Mouse (Mus musculus): ENCODE measurements at regions not wholly inside any gene's neighbourhood (a gene's known extent, or its start where the extent isn't known, plus 50 kb on each side); places are given as distances from the start of the nearest gene placed in this dataset.

DNA sequence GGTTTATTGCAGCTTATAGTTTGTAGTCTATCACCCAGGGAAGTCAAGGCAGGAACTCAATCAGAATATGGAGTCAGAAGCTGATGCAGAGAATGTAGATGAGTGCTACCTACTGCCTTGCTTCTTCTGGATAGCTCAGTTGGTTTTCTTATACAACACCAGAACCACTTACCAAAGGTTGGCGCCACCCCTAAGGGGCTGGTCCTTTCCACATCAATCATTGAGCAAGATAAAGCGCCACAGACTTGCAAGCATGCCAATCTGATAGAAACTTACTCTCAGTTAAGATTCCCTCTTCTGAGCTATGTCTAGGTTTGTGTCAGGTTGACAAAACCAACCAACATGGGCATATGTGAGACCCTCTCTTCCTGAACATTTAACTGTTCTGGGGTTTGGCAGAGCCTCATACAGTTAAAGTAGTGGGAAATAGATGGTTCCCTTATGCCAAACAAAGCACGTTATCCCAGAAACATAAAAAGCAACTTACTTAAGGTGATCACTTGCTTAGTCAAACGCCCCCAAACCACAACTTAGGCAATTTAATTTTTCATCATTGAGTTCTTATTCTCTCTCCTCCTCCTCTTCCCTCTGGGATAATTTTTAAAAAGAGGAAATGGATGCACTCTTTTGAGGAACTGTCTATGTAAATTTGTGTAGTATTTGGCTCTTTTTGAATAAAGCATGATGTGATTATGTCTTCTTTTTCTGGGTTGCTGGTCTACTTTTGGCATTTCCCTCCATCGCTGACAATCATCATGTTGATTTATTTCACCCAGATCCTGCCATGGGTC, 115.3 kb upstream of the Ifne start:
- DNase-seq (ENCODE audit: low spot score) (no peak), ATAC-seq (ENCODE audit: low FRiP score) (no peak)
- Histone ChIP-seq H3K9me3 (ENCODE audit: control insufficient read depth, low read length) (no peaks in the 10 kb centered on the region), H3K4me1 (replicated peaks; ENCODE audit: control insufficient read depth, insufficient read depth, low read length) (no peaks in the 10 kb centered on the region), H3K27me3 (ENCODE audit: control insufficient read depth, insufficient read depth, low read length) (no peaks in the 10 kb centered on the region), H3K4me2 (replicated peaks; ENCODE audit: low read depth, low read length) (no peak overlapping the region), H3K36me3 (ENCODE audit: control insufficient read depth, insufficient read depth, low read length) (no peaks in the 10 kb centered on the region), H3K4me3 (ENCODE audit: low read depth, low read length) (no peak overlapping the region), H3K9ac (ENCODE audit: low read depth, low read length) (no peak overlapping the region), H3K27ac (ENCODE audit: low read depth, low read length) (no peak overlapping the region)
- WGBS, result 83% methylated on average over 5 of the region's 5 CpGs

DNA sequence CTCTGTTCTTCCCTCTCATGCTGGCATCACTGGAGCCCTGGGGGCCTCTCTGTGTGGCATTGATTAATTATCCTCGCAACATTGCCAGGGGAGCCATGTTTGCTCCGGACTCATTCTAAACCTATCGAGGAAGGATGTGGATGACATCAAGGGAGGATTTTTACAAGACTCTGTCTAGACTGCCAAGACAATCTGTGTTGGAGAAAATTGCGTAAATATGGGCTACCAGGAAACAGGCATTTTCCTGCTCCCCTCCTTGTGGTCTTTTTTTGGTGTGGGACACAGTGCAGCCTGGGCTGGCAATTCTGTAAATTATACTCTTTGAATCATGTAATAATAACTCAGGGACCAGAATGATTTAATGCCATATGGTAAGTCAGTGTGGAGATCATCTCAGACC, 114.5 kb upstream of the Ifne start:
- WGBS, result 62% methylated on average over 4 of the region's 4 CpGs
- H3K4me2 ChIP-seq (replicated peaks; ENCODE audit: low read depth, low read length), result no peak overlapping the region
- DNase-seq (ENCODE audit: low spot score) (peak; percentile 2), ATAC-seq (ENCODE audit: low FRiP score) (no peak)
- H3K9me3 ChIP-seq (ENCODE audit: control insufficient read depth, low read length), result no peaks in the 10 kb centered on the region
- H3K4me3 ChIP-seq (ENCODE audit: low read depth, low read length), result no peak overlapping the region
- H3K36me3 ChIP-seq (ENCODE audit: control insufficient read depth, insufficient read depth, low read length), result no peaks in the 10 kb centered on the region
- no peaks in the 10 kb centered on the region for H3K4me1 ChIP-seq (replicated peaks; ENCODE audit: control insufficient read depth, insufficient read depth, low read length)
- H3K9ac ChIP-seq (ENCODE audit: low read depth, low read length), result no peak overlapping the region
- H3K27ac ChIP-seq (ENCODE audit: low read depth, low read length), result no peak overlapping the region
- H3K27me3 ChIP-seq (ENCODE audit: control insufficient read depth, insufficient read depth, low read length), result no peaks in the 10 kb centered on the region

DNA sequence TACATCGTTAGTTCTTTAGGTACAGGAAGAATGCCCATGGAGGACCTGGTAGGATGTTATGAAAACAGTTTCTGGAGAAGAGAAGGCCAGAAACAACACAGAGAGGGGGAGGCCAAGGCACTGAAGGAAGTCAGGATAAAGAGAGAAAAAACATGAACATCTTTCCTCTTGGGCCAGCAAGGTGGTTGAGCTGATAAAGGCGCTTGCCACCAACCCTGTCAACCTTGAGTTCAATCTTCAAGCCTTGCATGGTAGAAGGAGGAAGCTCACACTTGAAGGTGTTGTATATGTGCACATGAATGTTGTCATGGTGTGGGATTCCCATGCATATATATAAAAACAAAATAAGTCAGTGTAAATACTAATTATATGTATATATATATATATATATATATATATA, 112.5 kb upstream of the Ifne start:
- ATAC-seq (ENCODE audit: low FRiP score) (no peak), DNase-seq (ENCODE audit: low spot score) (no peak)
- no peaks in the 10 kb centered on the region for H3K4me1 ChIP-seq (replicated peaks; ENCODE audit: control insufficient read depth, insufficient read depth, low read length)
- WGBS, result 95% methylated on average over 2 of the region's 2 CpGs
- H3K9ac ChIP-seq (ENCODE audit: low read depth, low read length), result no peak overlapping the region
- no peak overlapping the region for H3K4me2 ChIP-seq (replicated peaks; ENCODE audit: low read depth, low read length)
- H3K36me3 ChIP-seq (ENCODE audit: control insufficient read depth, insufficient read depth, low read length), result no peaks in the 10 kb centered on the region
- H3K9me3 ChIP-seq (ENCODE audit: control insufficient read depth, low read length), result no peaks in the 10 kb centered on the region
- H3K27ac ChIP-seq (ENCODE audit: low read depth, low read length), result no peak overlapping the region
- H3K27me3 ChIP-seq (ENCODE audit: control insufficient read depth, insufficient read depth, low read length), result no peaks in the 10 kb centered on the region
- no peak overlapping the region for H3K4me3 ChIP-seq (ENCODE audit: low read depth, low read length)

DNA sequence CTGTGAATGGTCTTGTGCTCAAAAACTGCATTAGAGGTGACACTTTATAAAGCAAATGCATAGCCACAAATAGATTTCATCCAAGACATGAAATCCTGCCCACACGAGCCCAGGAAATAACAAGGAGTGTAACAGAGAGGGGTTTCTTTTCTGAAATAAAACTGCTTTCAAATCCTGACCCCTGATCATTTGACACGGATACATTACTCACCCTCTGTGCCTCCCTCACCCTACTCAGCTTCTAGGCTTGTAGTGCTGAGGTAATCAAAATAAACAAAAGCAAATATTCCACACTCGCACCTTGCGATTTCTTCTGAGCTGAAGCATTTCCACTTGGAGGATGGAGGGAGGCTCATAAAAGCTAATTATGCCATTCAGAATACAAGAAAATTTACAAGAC, 108.4 kb upstream of the Ifne start:
- H3K4me3 ChIP-seq (ENCODE audit: low read depth, low read length), result no peak overlapping the region
- ATAC-seq (ENCODE audit: low FRiP score) (no peak), DNase-seq (ENCODE audit: low spot score) (no peak)
- no peaks in the 10 kb centered on the region for H3K36me3 ChIP-seq (ENCODE audit: control insufficient read depth, insufficient read depth, low read length)
- H3K27me3 ChIP-seq (ENCODE audit: control insufficient read depth, insufficient read depth, low read length), result no peaks in the 10 kb centered on the region
- no peak overlapping the region for H3K4me2 ChIP-seq (replicated peaks; ENCODE audit: low read depth, low read length)
- no peaks in the 10 kb centered on the region for H3K9me3 ChIP-seq (ENCODE audit: control insufficient read depth, low read length)
- no peak overlapping the region for H3K27ac ChIP-seq (ENCODE audit: low read depth, low read length)
- WGBS, result 56% methylated on average over 4 of the region's 4 CpGs
- H3K9ac ChIP-seq (ENCODE audit: low read depth, low read length), result no peak overlapping the region
- H3K4me1 ChIP-seq (replicated peaks; ENCODE audit: control insufficient read depth, insufficient read depth, low read length), result no peaks in the 10 kb centered on the region

DNA sequence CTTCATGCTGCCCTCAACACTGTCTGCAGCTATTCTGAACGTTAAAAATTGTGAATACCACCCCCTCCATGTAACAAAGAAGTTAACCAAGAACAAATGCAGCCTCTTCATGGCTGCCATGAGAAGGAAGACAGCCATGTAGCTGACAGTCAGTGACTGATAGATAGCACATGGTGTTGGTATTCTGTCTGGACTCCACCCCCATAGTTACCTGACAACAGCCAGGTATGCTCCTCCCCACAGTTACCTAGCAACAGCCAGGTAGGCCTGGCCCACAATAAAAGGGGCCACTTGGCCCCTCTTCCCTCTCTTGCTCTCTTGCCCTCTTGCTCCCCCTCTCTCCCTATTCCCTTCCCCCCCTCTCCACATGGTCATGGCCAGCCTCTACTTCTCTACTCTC, 107.1 kb upstream of the Ifne start:
- Histone ChIP-seq H3K9ac (ENCODE audit: low read depth, low read length) (no peak overlapping the region), H3K9me3 (ENCODE audit: control insufficient read depth, low read length) (no peaks in the 10 kb centered on the region), H3K4me2 (replicated peaks; ENCODE audit: low read depth, low read length) (no peak overlapping the region), H3K36me3 (ENCODE audit: control insufficient read depth, insufficient read depth, low read length) (no peaks in the 10 kb centered on the region), H3K4me3 (ENCODE audit: low read depth, low read length) (no peak overlapping the region), H3K4me1 (replicated peaks; ENCODE audit: control insufficient read depth, insufficient read depth, low read length) (no peaks in the 10 kb centered on the region), H3K27me3 (ENCODE audit: control insufficient read depth, insufficient read depth, low read length) (no peaks in the 10 kb centered on the region), H3K27ac (ENCODE audit: low read depth, low read length) (no peak overlapping the region)
- DNase-seq (ENCODE audit: low spot score) (no peak), ATAC-seq (ENCODE audit: low FRiP score) (no peak)
- WGBS, result 64% methylated on average over 1 of the region's 1 CpGs

DNA sequence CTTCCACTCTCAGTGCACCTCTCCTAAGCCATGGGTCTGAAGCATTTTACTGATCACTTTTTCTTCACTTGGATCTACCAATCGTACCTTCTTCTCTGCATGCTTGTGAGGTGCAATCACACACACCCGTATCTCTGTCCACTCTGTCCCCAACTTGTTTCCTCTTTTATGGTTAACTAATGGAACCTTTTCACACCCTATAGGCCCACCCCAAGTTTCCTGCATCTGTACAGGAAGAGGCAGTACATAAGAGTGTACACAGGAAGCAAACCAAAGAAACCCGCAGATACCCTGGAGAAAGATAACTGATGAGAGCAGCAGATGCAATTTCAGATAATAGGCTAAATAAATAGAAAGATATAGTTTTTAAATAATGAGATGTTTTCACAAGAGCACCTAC, 102.5 kb upstream of the Ifne start:
- no peaks in the 10 kb centered on the region for H3K27me3 ChIP-seq (ENCODE audit: control insufficient read depth, insufficient read depth, low read length)
- H3K36me3 ChIP-seq (ENCODE audit: control insufficient read depth, insufficient read depth, low read length), result no peaks in the 10 kb centered on the region
- H3K9ac ChIP-seq (ENCODE audit: low read depth, low read length), result no peak overlapping the region
- no peaks in the 10 kb centered on the region for H3K4me1 ChIP-seq (replicated peaks; ENCODE audit: control insufficient read depth, insufficient read depth, low read length)
- no peak overlapping the region for H3K27ac ChIP-seq (ENCODE audit: low read depth, low read length)
- 84% methylated on average over 3 of the region's 3 CpGs for WGBS
- ATAC-seq (ENCODE audit: low FRiP score) (no peak), DNase-seq (ENCODE audit: low spot score) (no peak)
- no peak overlapping the region for H3K4me3 ChIP-seq (ENCODE audit: low read depth, low read length)
- no peak overlapping the region for H3K4me2 ChIP-seq (replicated peaks; ENCODE audit: low read depth, low read length)
- no peaks in the 10 kb centered on the region for H3K9me3 ChIP-seq (ENCODE audit: control insufficient read depth, low read length)

DNA sequence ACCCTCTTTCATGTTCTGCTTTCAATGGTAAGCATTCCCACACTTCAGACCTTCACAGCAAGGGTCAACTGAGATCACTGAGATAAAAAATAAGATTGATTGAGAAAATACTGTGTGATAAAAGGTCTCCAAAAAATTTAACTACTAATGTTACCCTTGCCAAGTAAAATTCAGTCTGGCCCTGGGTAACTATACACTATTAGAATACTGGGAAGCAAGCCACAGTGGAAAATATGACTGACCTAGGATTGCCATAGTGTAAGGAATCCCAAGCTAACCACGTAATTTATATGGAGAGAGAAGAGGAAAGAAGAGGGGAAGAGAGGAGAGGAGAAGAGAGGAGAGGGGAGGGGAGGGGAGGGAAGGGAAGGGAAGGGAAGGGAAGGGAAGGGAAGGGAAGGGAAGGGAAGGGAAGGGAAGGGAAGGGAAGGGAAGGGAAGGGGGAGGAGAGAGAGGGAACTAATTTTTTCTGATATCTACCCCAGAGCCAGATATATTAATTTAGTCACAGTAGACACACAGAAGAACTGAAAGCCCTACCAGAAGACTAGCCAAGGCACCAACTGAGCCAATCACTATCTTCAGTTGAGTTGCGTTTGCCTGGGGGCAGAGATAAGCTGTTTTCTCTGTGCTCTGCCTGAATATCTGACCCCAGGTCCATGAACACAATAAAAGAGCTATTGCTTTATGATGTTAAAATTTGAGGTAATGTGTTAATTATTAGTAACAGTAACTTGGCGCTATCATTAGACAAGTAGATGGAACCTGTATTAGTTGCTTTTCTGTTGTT, 97.3 kb upstream of the Ifne start:
- ATAC-seq (ENCODE audit: low FRiP score) (no peak), DNase-seq (ENCODE audit: low spot score) (no peak)
- Histone ChIP-seq H3K27ac (ENCODE audit: low read depth, low read length) (no peak overlapping the region), H3K4me2 (replicated peaks; ENCODE audit: low read depth, low read length) (no peak overlapping the region), H3K4me3 (ENCODE audit: low read depth, low read length) (no peak overlapping the region), H3K36me3 (ENCODE audit: control insufficient read depth, insufficient read depth, low read length) (no peaks in the 10 kb centered on the region), H3K9me3 (ENCODE audit: control insufficient read depth, low read length) (no peaks in the 10 kb centered on the region), H3K9ac (ENCODE audit: low read depth, low read length) (no peak overlapping the region), H3K4me1 (replicated peaks; ENCODE audit: control insufficient read depth, insufficient read depth, low read length) (no peaks in the 10 kb centered on the region), H3K27me3 (ENCODE audit: control insufficient read depth, insufficient read depth, low read length) (no peaks in the 10 kb centered on the region)
- WGBS, result 87% methylated on average over 3 of the region's 3 CpGs

DNA sequence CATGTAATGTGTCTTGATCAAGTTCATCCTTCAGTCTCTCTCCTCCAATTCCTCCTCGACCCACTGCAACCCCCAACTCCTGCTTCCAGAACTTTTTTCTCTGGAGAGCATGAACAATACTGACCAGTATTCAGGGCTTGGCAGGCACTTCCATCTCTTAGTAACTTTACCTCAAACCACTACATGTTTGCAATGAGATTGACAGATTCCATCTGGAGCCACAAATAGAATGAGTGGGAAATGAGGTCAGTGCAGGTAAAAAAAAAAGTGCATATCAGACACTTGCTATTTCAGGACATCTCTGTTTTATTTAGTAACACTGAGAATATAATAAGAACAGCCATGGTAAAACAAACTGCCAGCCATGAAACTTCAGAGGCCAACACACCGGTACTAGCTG, 94.5 kb upstream of the Ifne start:
- WGBS, result 85% methylated on average over 2 of the region's 2 CpGs
- H3K9me3 ChIP-seq (ENCODE audit: control insufficient read depth, low read length), result no peaks in the 10 kb centered on the region
- H3K4me1 ChIP-seq (replicated peaks; ENCODE audit: control insufficient read depth, insufficient read depth, low read length), result no peaks in the 10 kb centered on the region
- DNase-seq (ENCODE audit: low spot score), result no peak
- H3K9ac ChIP-seq (ENCODE audit: low read depth, low read length), result no peak overlapping the region
- H3K36me3 ChIP-seq (ENCODE audit: control insufficient read depth, insufficient read depth, low read length), result no peaks in the 10 kb centered on the region
- no peak overlapping the region for H3K27ac ChIP-seq (ENCODE audit: low read depth, low read length)
- no peak overlapping the region for H3K4me2 ChIP-seq (replicated peaks; ENCODE audit: low read depth, low read length)
- ATAC-seq (ENCODE audit: low FRiP score), result no peak
- H3K27me3 ChIP-seq (ENCODE audit: control insufficient read depth, insufficient read depth, low read length), result no peaks in the 10 kb centered on the region
- no peak overlapping the region for H3K4me3 ChIP-seq (ENCODE audit: low read depth, low read length)

Measured in hindbrain, embryonic 11.5 days (tissue).